Mouse (Mus musculus) megakaryocyte, embryonic 14.5 days (primary cell): ENCODE data around the gene Trim41.

Source experiments
- FLI1 ChIP-seq: IDR thresholded peaks from 2 replicates; pipeline ENCODE4 v1.6.1; 2012; ENCODE audit warnings: low read length, inconsistent platforms, mixed read lengths
- GATA1 ChIP-seq: IDR thresholded peaks from 3 replicates; pipeline ENCODE4 v1.6.1; 2012; ENCODE audit warnings: mixed read lengths, low read length, inconsistent platforms, borderline replicate concordance

DNA sequence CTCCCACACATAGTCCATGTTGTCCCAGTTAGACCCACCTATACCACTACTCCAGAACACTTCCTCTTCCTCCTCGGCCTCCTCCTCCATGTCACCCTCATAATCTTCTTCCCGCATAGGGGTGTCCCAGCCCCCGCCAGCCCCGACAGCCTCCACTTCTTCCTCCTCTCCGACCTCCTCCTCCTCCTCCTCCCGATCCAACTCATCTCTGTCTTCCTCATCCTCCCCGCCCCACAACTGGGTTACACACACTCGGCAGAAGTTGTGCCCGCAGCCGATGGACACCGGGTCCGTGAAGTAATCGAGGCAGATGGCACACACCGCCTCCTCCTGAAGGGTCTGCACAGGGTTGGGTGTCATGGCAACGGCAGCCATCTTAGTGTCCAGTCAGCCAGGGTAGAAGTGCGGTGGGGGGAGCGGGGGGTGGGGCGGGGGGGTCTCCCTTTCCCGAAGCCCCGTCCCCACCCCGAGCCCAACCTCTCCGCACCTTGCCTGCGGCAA, 822 bp downstream of the Trim41 start:
- TF ChIP-seq GATA1 (no peak), FLI1 (no peak)
